Mouse (Mus musculus) spleen, adult 2 months (tissue): ENCODE measurements at regions not wholly inside any gene's neighbourhood (a gene's known extent, or its start where the extent isn't known, plus 50 kb on each side); places are given as distances from the start of the nearest gene placed in this dataset.

ENCODE experiments used
- CTCF ChIP-seq: fragments of 200-500 bp; IDR thresholded peaks from 2 replicates; pipeline ENCODE4 v1.5.1; 2011; ENCODE audit warnings: mild to moderate bottlenecking, inconsistent platforms; ENCODE audit not compliant: insufficient read depth, insufficient read length, insufficient replicate concordance; ENCODE audit errors: extremely low read depth
- POLR2A ChIP-seq: fragments of 200-500 bp; IDR thresholded peaks from 2 replicates; pipeline ENCODE4 v1.6.1; 2011; ENCODE audit warnings: low read depth, low read length, inconsistent platforms

DNA sequence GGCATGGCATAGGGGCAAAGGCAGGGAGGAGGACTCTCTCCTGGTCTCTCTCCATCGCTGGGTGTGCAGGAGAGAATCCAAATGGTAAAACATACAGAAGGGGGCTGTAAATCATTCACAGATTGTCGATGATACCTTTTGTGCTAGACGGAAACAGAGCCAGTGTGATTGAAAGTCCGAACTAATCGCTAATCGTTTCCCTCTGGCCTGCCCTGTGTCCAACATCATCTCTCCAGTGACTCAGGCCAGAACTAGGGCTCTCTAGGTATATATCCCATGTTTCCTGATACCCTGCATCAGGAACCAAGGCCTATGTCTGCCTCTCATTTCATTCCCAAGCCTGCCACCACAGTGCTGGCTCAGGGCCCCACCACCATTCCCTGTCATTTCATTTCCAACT is 259.1 kb downstream of the Dysf start:
- TF ChIP-seq POLR2A (no peak), CTCF (no peak)
